Mouse (Mus musculus): ENCODE results near the gene Ten1.

Gene Ten1

DNA sequence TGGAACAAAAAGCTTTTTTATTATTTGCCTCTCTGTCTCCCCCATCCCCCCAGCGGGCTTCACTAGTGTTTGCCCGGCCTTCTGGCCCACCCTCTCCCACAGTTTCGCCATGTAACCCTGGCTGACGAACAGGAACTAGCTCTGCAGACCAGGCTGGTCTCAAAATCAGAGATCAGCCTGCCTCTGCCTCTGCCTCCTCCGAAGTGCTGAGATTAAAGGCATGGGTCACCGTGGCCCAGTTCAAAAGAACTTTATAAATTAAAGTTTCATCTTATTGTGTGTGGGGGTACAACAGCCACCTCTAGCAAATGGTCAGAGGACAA, 1.1 kb upstream of the Ten1 start:
- no peak for DNase-seq

- DNase-seq = no peak
Observed at GRCm38 (mm10) chr11:116198132-116198531, 523 bp upstream of the Ten1 start.

DNA sequence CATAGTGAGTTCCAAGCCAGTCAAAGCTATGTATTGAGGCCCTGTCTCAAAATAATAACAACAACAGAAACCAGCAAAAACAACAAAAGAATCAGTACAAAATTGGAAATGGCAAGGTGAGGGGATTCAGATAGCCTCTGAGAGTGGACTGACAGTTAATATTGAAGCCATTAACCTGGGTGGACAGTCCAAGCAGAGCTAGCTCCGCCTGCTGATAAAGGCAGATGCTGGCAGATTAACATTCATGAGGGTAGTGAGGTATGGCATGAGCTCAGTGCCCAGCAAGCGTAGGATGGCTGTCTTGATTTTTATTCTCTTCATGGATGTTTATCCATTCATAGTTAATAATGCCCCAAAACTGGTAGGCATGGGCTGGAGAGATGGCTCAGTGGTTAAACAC, 2.5 kb downstream of the Ten1 start:
- no peak for DNase-seq

DNA sequence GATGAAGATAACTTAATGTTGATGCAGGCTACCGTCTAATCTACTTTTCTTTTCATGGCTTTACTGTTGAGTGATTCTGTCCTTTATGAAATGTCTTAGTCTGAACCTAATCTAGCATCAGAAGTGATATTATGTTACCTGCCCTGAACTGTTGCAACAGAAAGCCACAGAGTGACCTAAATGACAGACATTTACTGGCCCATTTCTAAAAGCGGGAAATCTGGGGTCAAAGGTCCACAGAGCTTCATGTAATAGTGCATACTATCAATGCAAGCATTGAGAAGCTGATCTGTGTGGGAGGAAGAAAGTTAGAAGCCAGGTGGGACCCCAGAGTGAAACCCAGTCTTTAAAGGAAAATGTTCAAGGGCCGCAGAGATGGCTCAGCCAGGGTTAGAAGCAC, 4.5 kb downstream of the Ten1 start:
- DNase-seq = no peak

DNA sequence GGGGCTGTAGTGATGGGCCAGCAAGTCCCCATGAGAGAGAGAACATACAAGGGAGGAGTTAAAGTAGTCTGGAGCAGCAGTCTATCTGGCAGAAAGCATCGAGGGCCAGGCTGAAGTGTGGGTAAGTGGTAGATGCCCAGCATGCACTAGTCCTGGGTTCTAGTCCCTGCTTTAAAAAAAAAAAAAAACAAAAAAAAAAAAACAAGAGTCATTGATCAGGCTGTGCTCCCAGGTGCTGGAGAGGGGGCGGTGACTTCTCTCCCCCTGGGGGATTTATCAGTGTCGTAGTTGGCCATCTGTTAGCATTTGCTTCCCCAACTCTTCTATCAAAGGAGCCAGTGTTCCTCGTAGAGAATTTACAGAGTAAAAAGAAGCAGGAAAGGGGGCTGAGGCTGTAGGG, 8.0 kb downstream of the Ten1 start:
- DNase-seq = no peak

GRCm38 (mm10) chr11:116208660-116209059, 10.0 kb downstream of the Ten1 start:
- no peak for DNase-seq

GRCm38 (mm10) chr11:116209257-116209656, 10.6 kb downstream of the Ten1 start:
- peak; percentile 58 for DNase-seq

DNA sequence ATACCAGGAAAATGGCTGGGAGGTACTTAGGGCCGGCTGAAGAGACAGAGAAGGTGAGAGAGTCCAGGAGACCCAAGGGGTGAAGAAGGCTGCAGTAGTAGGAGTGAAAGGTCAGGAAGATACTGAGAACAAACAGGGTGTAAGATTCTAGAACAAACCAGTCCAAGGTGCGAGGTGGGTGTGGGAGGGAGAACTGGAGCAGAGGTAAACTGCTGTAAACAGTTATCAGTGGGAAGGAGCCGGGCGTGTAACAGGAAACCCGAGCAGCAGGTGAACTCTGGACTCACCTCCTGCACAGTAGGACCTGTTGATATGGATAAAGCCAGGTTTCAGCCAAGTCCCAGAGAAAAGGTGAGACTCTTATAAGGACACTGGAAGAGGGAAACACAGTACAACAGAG, 12.0 kb downstream of the Ten1 start:
- peak; percentile 51 for DNase-seq

DNA sequence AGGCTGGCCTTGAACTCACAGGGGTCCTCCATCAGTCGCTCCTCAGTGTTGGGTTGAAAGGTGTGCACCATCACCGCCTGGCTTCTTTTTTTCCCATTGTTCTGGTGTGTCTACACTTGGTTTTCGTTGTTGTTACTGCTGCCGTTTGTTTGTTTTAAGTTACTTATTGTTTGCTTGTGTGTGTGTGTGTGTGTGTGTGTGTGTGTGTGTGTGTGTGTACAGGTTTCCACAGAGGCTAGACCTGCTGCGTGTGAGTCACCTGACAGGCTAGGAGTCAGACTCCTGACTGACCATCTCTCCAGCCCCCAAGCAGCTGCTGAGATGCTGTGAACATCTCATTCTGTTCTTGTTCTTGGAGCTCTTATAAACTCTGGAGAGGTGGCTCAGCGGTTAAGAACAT, 14.2 kb downstream of the Ten1 start:
- no peak for DNase-seq

GRCm38 (mm10) chr11:116213877-116214510, 15.3 kb downstream of the Ten1 start:
- no peak for DNase-seq

GRCm38 (mm10) chr11:116215181-116215580, 16.5 kb downstream of the Ten1 start:
- DNase-seq = no peak

DNA sequence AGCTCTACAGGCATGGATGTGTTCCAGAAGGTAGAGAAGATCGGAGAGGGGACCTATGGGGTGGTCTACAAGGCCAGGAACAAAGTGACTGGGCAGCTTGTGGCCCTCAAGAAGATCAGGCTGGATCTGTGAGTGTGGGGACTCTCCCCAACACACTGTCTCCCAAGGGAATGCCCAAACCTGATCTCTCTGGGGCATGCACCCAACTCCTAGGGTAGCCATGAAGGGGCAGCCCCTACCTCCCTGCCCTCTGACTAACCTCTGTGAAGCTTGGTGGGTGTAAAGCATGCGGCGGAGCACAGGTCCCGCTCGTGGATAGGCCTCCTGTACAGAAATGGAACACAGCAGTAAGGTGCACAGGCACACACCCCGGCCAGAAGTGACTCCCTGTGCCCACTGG, 17.3 kb downstream of the Ten1 start:
- no peak for DNase-seq

DNA sequence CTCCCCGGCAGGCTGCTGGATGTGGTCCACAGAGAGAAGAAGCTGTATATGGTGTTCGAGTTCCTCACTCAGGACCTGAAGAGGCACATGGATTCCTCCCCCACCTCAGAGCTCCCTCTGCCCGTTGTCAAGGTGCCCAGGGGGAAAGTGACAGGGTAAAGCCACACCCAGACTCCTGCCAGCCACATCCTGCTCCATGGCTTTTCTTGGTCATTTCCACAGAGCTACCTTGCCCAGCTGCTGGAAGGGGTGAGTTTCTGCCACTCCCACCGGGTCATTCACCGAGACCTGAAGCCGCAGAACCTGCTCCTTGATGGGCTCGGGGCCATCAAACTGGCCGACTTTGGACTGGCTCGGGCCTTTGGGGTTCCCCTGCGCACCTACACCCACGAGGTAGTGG, 17.9 kb downstream of the Ten1 start:
- DNase-seq = no peak

- no peak for DNase-seq
Observed at GRCm38 (mm10) chr11:116218263-116218662, 19.6 kb downstream of the Ten1 start.

DNA sequence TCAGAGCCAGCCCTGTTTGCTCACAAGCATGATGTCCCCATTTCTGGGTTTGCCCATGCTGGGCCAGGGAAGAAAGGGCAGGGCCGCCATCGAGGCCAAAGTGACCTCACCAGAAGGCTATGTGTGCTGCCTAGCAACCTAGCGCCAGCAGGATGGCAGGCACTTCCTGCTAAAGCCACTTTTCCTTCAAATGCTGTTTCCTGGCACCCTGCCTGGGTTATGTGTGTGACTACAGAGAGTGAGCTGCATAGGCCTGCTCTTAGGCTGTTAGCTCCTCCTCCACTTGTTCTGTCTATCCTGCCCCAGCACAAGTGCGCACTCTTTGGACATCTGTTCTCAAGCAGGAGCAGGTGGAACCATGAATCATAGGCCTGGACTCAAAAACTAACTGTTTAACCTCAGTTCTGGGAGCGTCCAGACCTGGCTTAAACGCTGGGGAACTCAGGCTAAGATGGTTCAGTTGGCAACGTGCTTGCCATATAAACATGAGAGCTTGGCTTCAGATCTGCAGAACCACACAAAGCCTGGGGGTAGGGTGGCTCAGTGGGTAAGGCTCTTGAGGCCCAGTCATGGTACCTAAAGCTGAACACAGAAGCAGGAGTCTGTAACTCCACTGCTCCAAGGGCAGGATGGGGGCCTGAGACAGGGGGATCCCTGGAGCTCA, 20.2 kb downstream of the Ten1 start:
- DNase-seq = peak; percentile 89

- peak; percentile 77 for DNase-seq
Observed at GRCm38 (mm10) chr11:116219885-116220284, 21.2 kb downstream of the Ten1 start.

- DNase-seq = no peak
Observed at GRCm38 (mm10) chr11:116221931-116222739, 23.5 kb downstream of the Ten1 start.

GRCm38 (mm10) chr11:116222740-116223059, 24.0 kb downstream of the Ten1 start:
- DNase-seq = no peak

- peak; percentile 90 for DNase-seq
Observed at GRCm38 (mm10) chr11:116226414-116226813, 27.8 kb downstream of the Ten1 start.

- DNase-seq = no peak
Observed at GRCm38 (mm10) chr11:116228699-116229098, 30.0 kb downstream of the Ten1 start.

- no peak for DNase-seq
Observed at GRCm38 (mm10) chr11:116232427-116232826, 33.8 kb downstream of the Ten1 start.

DNA sequence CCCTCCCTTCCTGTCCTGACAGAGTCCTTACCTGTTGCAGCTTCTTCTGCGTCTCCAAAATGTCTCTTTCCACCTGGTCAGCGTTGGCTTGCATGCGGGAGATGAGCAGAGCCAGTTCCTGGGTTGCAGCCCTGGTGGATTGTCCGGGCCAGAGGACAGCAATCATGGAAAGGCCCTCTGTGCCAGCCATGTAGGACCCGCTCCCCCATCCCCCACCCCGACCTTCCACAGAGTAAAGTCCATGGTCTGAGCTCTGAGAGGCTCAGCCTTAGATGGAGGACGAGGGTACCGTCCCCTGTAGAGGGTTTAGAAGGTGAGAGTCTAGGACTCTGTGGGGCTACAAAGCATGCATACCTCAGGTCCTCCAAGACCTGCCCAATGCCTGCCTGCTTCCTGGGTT, 36.2 kb downstream of the Ten1 start:
- DNase-seq = no peak

GRCm38 (mm10) chr11:116237742-116238395, 39.2 kb downstream of the Ten1 start, which contains the start of gene Evpl:
Evpl (minus strand) TSS chr11:116238077.
- peak; percentile 93 for DNase-seq

DNA sequence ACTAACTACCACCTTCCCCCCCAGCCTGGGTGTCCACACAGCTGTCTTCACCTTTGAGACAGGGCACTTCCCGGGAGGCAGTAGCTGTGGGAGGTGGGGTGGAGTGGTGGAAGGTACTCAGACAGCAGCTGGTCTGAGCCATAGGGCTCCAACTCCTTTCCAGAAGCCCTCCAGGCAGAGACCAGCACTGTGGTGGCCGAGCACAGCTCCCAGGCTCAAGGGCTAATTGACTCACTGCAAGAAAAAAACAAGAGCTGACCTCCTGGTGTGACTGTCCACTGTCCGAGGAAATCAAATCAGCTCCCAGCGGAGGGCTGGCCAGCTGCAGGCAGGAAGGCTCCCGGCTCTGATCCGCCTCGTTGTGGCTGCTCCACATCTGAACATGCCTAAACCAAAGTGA, 41.1 kb downstream of the Ten1 start:
- DNase-seq = no peak

Data from kidney, adult 18-20 months (tissue).